Mouse (Mus musculus) liver, embryonic 15.5 days (tissue): ENCODE data around the gene Ptpn5. TPM values are rescaled to one million over a fixed set of nuclear protein-coding genes. Genes with fewer than 3 reads are reported as not detected.

ENCODE experiments used
- ATAC-seq: fragments of 200-750 bp; cut with Nextera tagmentation; 2 replicates; pipeline ENCODE4 v1.8.0; 2017; ENCODE audit warnings: moderate number of reproducible peaks, mild to moderate bottlenecking, moderate library complexity; ENCODE audit not compliant: insufficient read depth
- H3K27ac ChIP-seq: fragments of 300-500 bp; sonication (generic); replicated peaks from 2 replicates; pipeline ENCODE4 v1.5.1; 2015; ENCODE audit warnings: mild to moderate bottlenecking, inconsistent platforms
- H3K27me3 ChIP-seq: fragments of 300-500 bp; sonication (generic); 2 replicates; pipeline ENCODE4 v1.6.1; 2015; ENCODE audit warnings: mild to moderate bottlenecking, inconsistent platforms
- H3K36me3 ChIP-seq: fragments of 300-500 bp; sonication (generic); replicated peaks from 2 replicates; pipeline ENCODE4 v1.6.1; 2015; ENCODE audit warnings: moderate library complexity, mild to moderate bottlenecking, inconsistent platforms
- H3K4me1 ChIP-seq: fragments of 300-500 bp; sonication (generic); replicated peaks from 2 replicates; pipeline ENCODE4 v1.6.1; 2015; ENCODE audit warnings: inconsistent platforms
- H3K4me2 ChIP-seq: fragments of 300-500 bp; sonication (generic); 2 replicates; pipeline ENCODE4 v1.6.1; 2015; ENCODE audit warnings: moderate library complexity, mild to moderate bottlenecking, inconsistent platforms
- H3K4me3 ChIP-seq: fragments of 300-500 bp; sonication (generic); replicated peaks from 2 replicates; pipeline ENCODE4 v1.5.1; 2015; ENCODE audit warnings: mild to moderate bottlenecking, inconsistent platforms
- H3K9ac ChIP-seq: fragments of 300-500 bp; sonication (generic); 2 replicates; pipeline ENCODE4 v1.6.1; 2015; ENCODE audit warnings: moderate library complexity, mild to moderate bottlenecking, inconsistent platforms
- H3K9me3 ChIP-seq: fragments of 300-500 bp; sonication (generic); replicated peaks from 2 replicates; pipeline ENCODE4 v1.6.1; 2016; ENCODE audit warnings: inconsistent platforms
- WGBS: fragments of 180-500 bp; shearing (Covaris S2); methylation state at CpG from one replicate; pipeline ENCODE4 v1.1.7; 2015; ENCODE audit warnings: mixed read lengths; ENCODE audit not compliant: insufficient replicate concordance; 5-methylcytosine and 5-hydroxymethylcytosine counted together
- microRNA-seq: library from miRNA; unstranded; fragments of <30 nt; microRNA quantifications from one replicate; pipeline ENCODE4, GENCODE M21; 2016
- polyA plus RNA-seq: library from polyadenylated mRNA; unstranded; fragments of >200 nt; fragmentation: Nextera tagmentation; extraction: Ambion mirVana; gene quantifications from 2 replicates; pipeline ENCODE4 v1.2.1, GENCODE M21; 2015

The Ptpn5 gene
- polyA plus RNA-seq, 1 experiment from 2014 or later: not detected

DNA sequence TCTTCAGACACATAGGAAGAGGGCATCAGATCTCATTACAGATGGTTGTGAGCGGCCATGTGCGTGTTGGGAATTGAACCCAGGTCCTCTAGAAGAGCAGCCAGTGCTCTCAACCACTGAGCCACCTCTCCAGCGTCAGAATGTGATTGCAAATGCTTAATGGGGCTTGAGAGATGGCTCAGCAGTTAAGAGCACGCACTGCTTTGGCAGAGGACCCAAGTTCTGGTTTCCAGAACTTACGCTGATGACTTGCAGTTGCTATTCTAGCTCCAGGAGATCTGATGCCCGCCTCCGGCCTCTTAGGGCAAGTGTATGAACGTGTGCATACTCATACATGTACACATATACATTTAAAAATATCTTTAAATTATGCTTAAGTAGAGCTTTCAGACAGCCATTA lies 98.1 kb downstream of the Ptpn5 start:
- no peak overlapping the region for H3K9ac ChIP-seq
- H3K27ac ChIP-seq: no peak overlapping the region
- H3K4me3 ChIP-seq: no peak overlapping the region
- no peak for ATAC-seq
- no peaks in the 10 kb centered on the region; the same call in 1 of the 2 replicates for H3K4me1 ChIP-seq
- no peaks in the 10 kb centered on the region for H3K9me3 ChIP-seq
- H3K27me3 ChIP-seq: no peaks in the 10 kb centered on the region
- WGBS: 56% methylated on average over 8 of the region's 8 CpGs
- no peak overlapping the region for H3K4me2 ChIP-seq
- no peaks in the 10 kb centered on the region for H3K36me3 ChIP-seq

DNA sequence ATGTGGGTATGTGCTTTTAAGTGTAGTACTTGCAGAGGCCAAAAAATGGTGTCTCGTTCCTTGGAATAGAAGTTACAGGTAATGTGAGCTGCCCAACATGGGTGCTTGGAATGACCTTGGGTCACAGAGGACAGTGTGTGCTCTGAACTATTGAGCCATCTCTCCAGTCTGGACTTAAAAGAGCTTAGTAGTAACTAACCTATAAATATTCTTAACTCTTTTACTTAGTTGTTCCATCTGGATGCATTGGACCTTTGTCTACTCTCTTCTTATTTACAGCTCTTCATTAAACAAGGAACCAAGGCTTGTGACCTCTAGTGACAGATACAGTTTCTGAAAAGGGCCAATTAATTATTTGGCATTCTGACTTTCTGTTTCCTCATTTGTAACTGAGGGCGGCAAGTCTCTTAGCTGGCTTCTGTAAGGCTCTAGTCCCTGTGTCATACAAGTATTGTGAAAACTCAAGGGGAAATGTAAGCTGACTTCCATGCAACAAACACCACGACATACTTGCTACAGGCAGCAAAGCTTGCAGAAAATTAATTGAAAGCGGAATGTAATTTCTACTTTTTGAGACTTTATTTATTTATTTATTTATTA lies 98.6 kb downstream of the Ptpn5 start:
- 58% methylated on average over 4 of the region's 4 CpGs for WGBS
- H3K9ac ChIP-seq: no peak overlapping the region
- H3K4me2 ChIP-seq: no peak overlapping the region
- no peaks in the 10 kb centered on the region; the same call in 1 of the 2 replicates for H3K4me1 ChIP-seq
- H3K4me3 ChIP-seq: no peak overlapping the region
- no peaks in the 10 kb centered on the region for H3K27me3 ChIP-seq
- H3K36me3 ChIP-seq: no peaks in the 10 kb centered on the region
- no peak overlapping the region for H3K27ac ChIP-seq
- H3K9me3 ChIP-seq: no peaks in the 10 kb centered on the region
- no peak for ATAC-seq

DNA sequence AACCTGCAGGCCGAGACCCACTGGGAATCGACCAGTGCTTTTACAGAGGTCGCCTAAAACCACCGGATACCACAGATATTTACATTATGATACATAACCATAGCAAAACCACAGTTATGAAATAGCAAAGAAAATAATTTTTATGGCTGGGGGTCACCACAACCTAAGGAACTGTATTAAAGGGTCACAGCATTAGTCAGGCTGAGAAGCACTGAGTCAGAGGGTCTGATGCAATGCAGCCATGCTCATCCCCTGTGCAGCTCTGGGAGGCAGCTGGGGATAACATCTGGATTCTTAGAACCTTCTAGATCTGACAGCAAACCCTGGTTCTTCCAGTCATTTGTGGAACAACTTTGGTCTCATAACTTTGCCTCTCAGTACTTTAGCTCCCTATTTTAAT lies 102.1 kb downstream of the Ptpn5 start:
- Histone ChIP-seq H3K4me1 (no peaks in the 10 kb centered on the region; the same call in 1 of the 2 replicates), H3K36me3 (no peaks in the 10 kb centered on the region), H3K9ac (no peak overlapping the region), H3K4me2 (no peak overlapping the region), H3K9me3 (no peaks in the 10 kb centered on the region), H3K27me3 (no peaks in the 10 kb centered on the region), H3K4me3 (no peak overlapping the region), H3K27ac (no peak overlapping the region)
- ATAC-seq: no peak
- WGBS: 59% methylated on average over 4 of the region's 4 CpGs

DNA sequence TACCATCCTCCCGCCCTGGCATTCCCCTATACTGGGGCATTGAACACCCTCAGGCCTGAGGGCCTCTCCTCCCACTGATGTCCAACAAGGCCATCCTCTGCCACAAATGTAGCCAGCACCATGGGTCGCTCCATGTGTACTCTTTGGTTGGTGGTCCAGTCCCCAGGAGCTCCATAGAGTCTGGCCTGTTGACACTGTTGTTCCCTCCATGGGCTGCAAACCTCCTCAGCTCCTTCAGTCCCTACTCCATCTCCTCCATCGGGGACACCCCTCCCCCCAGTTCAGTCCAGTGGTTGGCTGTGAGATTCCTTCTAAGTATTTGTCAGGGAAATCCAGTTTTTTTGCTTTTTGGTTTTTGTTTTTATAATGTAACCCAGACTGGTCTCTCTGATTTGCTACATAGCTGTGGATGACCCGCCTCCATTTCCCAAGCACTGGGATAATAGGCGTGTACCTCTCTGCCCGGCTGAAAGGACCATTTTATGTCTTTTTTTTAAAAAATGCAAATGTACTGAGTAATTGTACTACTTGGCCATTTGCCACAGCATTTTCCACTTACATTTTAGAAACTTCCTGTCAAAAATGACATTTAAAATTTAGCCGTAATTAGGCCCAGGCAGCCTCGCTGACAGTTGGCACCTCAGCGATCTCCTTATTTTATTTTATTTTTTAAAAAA lies 102.8 kb downstream of the Ptpn5 start:
- no peak for ATAC-seq
- WGBS: 74% methylated on average over 9 of the region's 9 CpGs

More for the DNA sequence above, 102.8 kb downstream of the Ptpn5 start:
- Histone ChIP-seq H3K4me1 (no peaks in the 10 kb centered on the region; the same call in 1 of the 2 replicates), H3K9ac (no peak overlapping the region), H3K36me3 (no peaks in the 10 kb centered on the region), H3K4me2 (no peak overlapping the region), H3K4me3 (no peak overlapping the region), H3K9me3 (no peaks in the 10 kb centered on the region), H3K27me3 (no peaks in the 10 kb centered on the region), H3K27ac (no peak overlapping the region)

Small RNA genes lying within 50 kb of the gene (microRNA-seq; reads per million reads assigned to microRNA genes)
- not detected for gene Mir7056

Other genes starting within 250 kb of the Ptpn5 start
- gene Tsg101, start 213.7 kb downstream of the Ptpn5 start, polyA plus RNA-seq: 55.0 and 57.6 TPM in 2 replicates
- 5.2 and 5.8 TPM in 2 replicates for gene Uevld, start 175.2 kb downstream of the Ptpn5 start, polyA plus RNA-seq
- gene Gm9999, start 150.1 kb downstream of the Ptpn5 start, polyA plus RNA-seq: not detected in 2 replicates
- 10.7 and 11.3 TPM in 2 replicates for gene Spty2d1, start 125.3 kb downstream of the Ptpn5 start, polyA plus RNA-seq
- 24.7 and 28.3 TPM in 2 replicates for gene Tmem86a, start 83.1 kb downstream of the Ptpn5 start, polyA plus RNA-seq
- not detected in 2 replicates for gene Mrgpra6, start 71.2 kb upstream of the Ptpn5 start, polyA plus RNA-seq
- not detected in 2 replicates for gene Mrgpra9, start 119.2 kb upstream of the Ptpn5 start, polyA plus RNA-seq
- not detected in 2 replicates for gene Mrgpra1, start 220.6 kb upstream of the Ptpn5 start, polyA plus RNA-seq